Mouse (Mus musculus): ENCODE measurements around the gene Olfr424. TPM values are rescaled to one million over a fixed set of nuclear protein-coding genes. Genes with fewer than 3 reads are reported as not detected.

Olfr424 gene
- polyA plus RNA-seq, 1 experiment = not detected

- TF ChIP-seq CTCF (conservative IDR thresholded peaks at IDR 0.05; ENCODE audit: insufficient read depth, insufficient read length, low read depth, low read length) = no peak
- TF ChIP-seq POLR2A (IDR thresholded peaks at IDR 0.05; ENCODE audit: low read depth, low read length) = no peak
- Histone ChIP-seq H3K4me1 (ENCODE audit: control insufficient read depth, insufficient read depth, low read length) (no peaks in the 10 kb centered on the region), H3K27ac (ENCODE audit: insufficient read depth, low read depth, low read length) (no peak overlapping the region), H3K36me3 (ENCODE audit: control insufficient read depth, insufficient read depth, low read length) (no peaks in the 10 kb centered on the region), H3K27me3 (replicated peaks; ENCODE audit: control insufficient read depth, insufficient read depth, low read length) (no peaks in the 10 kb centered on the region), H3K4me3 (ENCODE audit: insufficient read depth, low read depth, low read length) (no peak overlapping the region)
- no peak for DNase-seq
- whole genome bisulfite sequencing = 68% methylated on average over 5 of the region's 5 CpGs
Observed at GRCm38 (mm10) chr1:174170706-174171501, 39.6 kb downstream of the Olfr424 start.

- DNase-seq = no peak
- Histone ChIP-seq H3K27ac (ENCODE audit: insufficient read depth, low read depth, low read length) (no peak overlapping the region), H3K4me3 (ENCODE audit: insufficient read depth, low read depth, low read length) (no peak overlapping the region)
Observed at GRCm38 (mm10) chr1:174171537-174171936, 40.2 kb downstream of the Olfr424 start.

GRCm38 (mm10) chr1:174172605-174173004 lies 41.3 kb downstream of the Olfr424 start, which contains the start of gene Spta1:
Gene Spta1 (plus strand): TSS chr1:174172776.
- DNase-seq = no peak
- no peaks in the 10 kb centered on the region for H3K4me1 ChIP-seq (ENCODE audit: control insufficient read depth, insufficient read depth, low read length)
- no peaks in the 10 kb centered on the region for H3K27me3 ChIP-seq (replicated peaks; ENCODE audit: control insufficient read depth, insufficient read depth, low read length)
- 56% methylated on average over 3 of the region's 3 CpGs for WGBS
- H3K36me3 ChIP-seq (ENCODE audit: control insufficient read depth, insufficient read depth, low read length) = no peaks in the 10 kb centered on the region
- no peak within 1 kb of the TSS for H3K27ac ChIP-seq (ENCODE audit: insufficient read depth, low read depth, low read length)
- no peak for TF ChIP-seq CTCF (conservative IDR thresholded peaks at IDR 0.05; ENCODE audit: insufficient read depth, insufficient read length, low read depth, low read length)
- no peak for TF ChIP-seq POLR2A (IDR thresholded peaks at IDR 0.05; ENCODE audit: low read depth, low read length)
- H3K4me3 ChIP-seq (ENCODE audit: insufficient read depth, low read depth, low read length) = no peak within 1 kb of the TSS

More at GRCm38 (mm10) chr1:174171537-174171936, 40.2 kb downstream of the Olfr424 start:
- Histone ChIP-seq H3K4me1 (ENCODE audit: control insufficient read depth, insufficient read depth, low read length) (no peaks in the 10 kb centered on the region), H3K27me3 (replicated peaks; ENCODE audit: control insufficient read depth, insufficient read depth, low read length) (no peaks in the 10 kb centered on the region), H3K36me3 (ENCODE audit: control insufficient read depth, insufficient read depth, low read length) (no peaks in the 10 kb centered on the region)
- 47% methylated on average over 2 of the region's 2 CpGs for WGBS
- TF ChIP-seq POLR2A (IDR thresholded peaks at IDR 0.05; ENCODE audit: low read depth, low read length) (no peak), CTCF (conservative IDR thresholded peaks at IDR 0.05; ENCODE audit: insufficient read depth, insufficient read length, low read depth, low read length) (no peak)

Other genes with a start within 250 kb of the Olfr424 start
- gene Ifi211, start 218.5 kb upstream of the Olfr424 start, polyA plus RNA-seq (2012; rRNA removed) = 0.65 and 0.77 TPM in 2 replicates
- 4.9 and 6.2 TPM in 2 replicates for gene Mndal, start 189.0 kb upstream of the Olfr424 start, polyA plus RNA-seq (2012; rRNA removed)
- gene Ifi203, start 188.8 kb upstream of the Olfr424 start, polyA plus RNA-seq (2012; rRNA removed) = 5.9 and 9.9 TPM in 2 replicates
- not detected in 2 replicates for gene Ifi202b, start 148.8 kb upstream of the Olfr424 start, polyA plus RNA-seq (2012; rRNA removed)
- gene Ifi205, start 99.7 kb upstream of the Olfr424 start, polyA plus RNA-seq (2012; rRNA removed) = 0.26 and 0.64 TPM in 2 replicates
- gene Olfr433, start 90.8 kb upstream of the Olfr424 start, polyA plus RNA-seq (2012; rRNA removed) = 0.03 and 0.04 TPM in 2 replicates
- not detected in 2 replicates for gene Olfr432, start 82.3 kb upstream of the Olfr424 start, polyA plus RNA-seq (2012; rRNA removed)
- not detected in 2 replicates for gene Olfr430, start 64.9 kb upstream of the Olfr424 start, polyA plus RNA-seq (2012; rRNA removed)
- gene Olfr429, start 47.2 kb upstream of the Olfr424 start, polyA plus RNA-seq (2012; rRNA removed) = not detected in 2 replicates
- not detected in 2 replicates for gene Olfr427, start 34.6 kb upstream of the Olfr424 start, polyA plus RNA-seq (2012; rRNA removed)
- gene Olfr231, start 10.4 kb upstream of the Olfr424 start, polyA plus RNA-seq (2012; rRNA removed) = not detected in 2 replicates
- not detected in 2 replicates for gene Olfr420, start 24.1 kb downstream of the Olfr424 start, polyA plus RNA-seq (2012; rRNA removed)
- 0.01 and 0.02 TPM in 2 replicates for gene Spta1, start 41.3 kb downstream of the Olfr424 start, polyA plus RNA-seq (2012; rRNA removed)
- not detected in 2 replicates for gene Olfr419, start 120.5 kb downstream of the Olfr424 start, polyA plus RNA-seq (2012; rRNA removed)
- not detected in 2 replicates for gene Mptx1, start 199.0 kb downstream of the Olfr424 start, polyA plus RNA-seq (2012; rRNA removed)
- not detected in 2 replicates for gene Olfr417, start 233.6 kb downstream of the Olfr424 start, polyA plus RNA-seq (2012; rRNA removed)

Measured in kidney, adult 2 months (tissue).